Mouse (Mus musculus) lung, adult 2 months (tissue): ENCODE results near the gene Lexm.

Experiments
- CTCF ChIP-seq: fragments of 200-500 bp; IDR thresholded peaks from 2 replicates; pipeline ENCODE4 v1.5.1; 2011; ENCODE audit warnings: mild to moderate bottlenecking, low read length, control low read depth; ENCODE audit not compliant: insufficient read depth
- POLR2A ChIP-seq: fragments of 200-500 bp; IDR thresholded peaks from 2 replicates; pipeline ENCODE4 v1.6.1; 2011; ENCODE audit warnings: low read depth, mild to moderate bottlenecking, control low read depth, low read length, borderline replicate concordance; ENCODE audit errors: extremely low read depth

GRCm38 (mm10) chr4:106593636-106594035 is 23.4 kb downstream of the Lexm start:
- TF ChIP-seq POLR2A (no peak), CTCF (peak; percentile 10; the same call in 1 of the 2 replicates)
